In genomic region chr14:44979887-44980286, GRCm38 (mm10) we compare ENCODE assay signal across 9 mouse cellular contexts. TPM values are rescaled to one million over a fixed set of nuclear protein-coding genes. Genes with fewer than 3 reads are reported as not detected.
DNase-seq lines count a peak whose midpoint lies in the region; ATAC-seq and TF ChIP-seq lines count a peak whose summit lies in the region.
"Had no signal": no experiment of that assay in that cellular context is flagged by ENCODE, and none has a peak within 500 bp of the region (broad histone marks: within the 10 kb centered on the region; RNA-seq: fewer than 3 reads in every experiment).

No protein-coding gene starts in this region.

- DNase-seq in forebrain, postnatal 0 days, result peak; percentile 12
- DNase-seq in lung, embryonic 14.5 days, result peak; percentile 69
- DNase-seq in lung, adult 18-20 months, result no peak
- DNase-seq in adipocyte (ENCODE audit: low spot score), result peak; percentile 48
- peak; percentile 40 to 52 for DNase-seq in monocyte, adult 2 months (ENCODE audit: low read depth in 1 of 2, low spot score in 2 of 2)
- no peak for DNase-seq in frontal cortex, postnatal 25 days (ENCODE audit: low spot score in 2 of 2)
- DNase-seq in spleen, postnatal 36 days (ENCODE audit: low spot score in 2 of 2), result no peak

- no peak overlapping the region for H3K27ac ChIP-seq in forebrain, postnatal 0 days (ENCODE audit: low read depth, low read length)
- H3K27ac ChIP-seq in forebrain, embryonic 13.5 days, result no peak overlapping the region
- no peak overlapping the region for H3K27ac ChIP-seq in lung, embryonic 14.5 days (ENCODE audit: low read depth)
- H3K27ac ChIP-seq: heart, embryonic 15.5 days had no signal

- 48% methylated on average over 3 of the region's 3 CpGs for WGBS in forebrain, postnatal 0 days
- WGBS in forebrain, embryonic 13.5 days, result 46% methylated on average over 3 of the region's 3 CpGs
- WGBS in lung, embryonic 14.5 days, result 23% methylated on average over 3 of the region's 3 CpGs

- no peaks in the 10 kb centered on the region for H3K4me1 ChIP-seq in forebrain, postnatal 0 days (ENCODE audit: insufficient read depth)
- no peaks in the 10 kb centered on the region for H3K4me1 ChIP-seq in forebrain, embryonic 13.5 days
- no peaks in the 10 kb centered on the region for H3K4me1 ChIP-seq in lung, embryonic 14.5 days (ENCODE audit: insufficient read depth)
- H3K4me1 ChIP-seq: heart, embryonic 15.5 days had no signal

- no peak for ATAC-seq in forebrain, postnatal 0 days
- ATAC-seq in forebrain, embryonic 13.5 days, result no peak
- ATAC-seq in lung, embryonic 14.5 days (ENCODE audit: insufficient read depth), result no peak

- no peak overlapping the region for H3K9ac ChIP-seq in forebrain, postnatal 0 days
- H3K9ac ChIP-seq in forebrain, embryonic 13.5 days, result no peak overlapping the region
- H3K9ac ChIP-seq in lung, embryonic 14.5 days, result no peak overlapping the region
- H3K9ac ChIP-seq: heart, embryonic 15.5 days had no signal

- H3K27me3 ChIP-seq in forebrain, postnatal 0 days (ENCODE audit: insufficient read depth, low read length), result no peaks in the 10 kb centered on the region
- 0 out of 2 replicates have a peak, but pooled peaks cover 3% of the 10 kb centered on the region for H3K27me3 ChIP-seq in forebrain, embryonic 13.5 days
- no peaks in the 10 kb centered on the region for H3K27me3 ChIP-seq in lung, embryonic 14.5 days (ENCODE audit: insufficient read depth, low read length)

- no peaks in the 10 kb centered on the region for H3K36me3 ChIP-seq in forebrain, postnatal 0 days (ENCODE audit: insufficient read depth)
- no peaks in the 10 kb centered on the region for H3K36me3 ChIP-seq in forebrain, embryonic 13.5 days (ENCODE audit: poor library complexity, severe bottlenecking)
- no peaks in the 10 kb centered on the region for H3K36me3 ChIP-seq in lung, embryonic 14.5 days (ENCODE audit: insufficient read depth)
- H3K36me3 ChIP-seq: heart, embryonic 15.5 days had no signal

- no peaks in the 10 kb centered on the region for H3K9me3 ChIP-seq in forebrain, postnatal 0 days (ENCODE audit: low read length)
- H3K9me3 ChIP-seq in forebrain, embryonic 13.5 days (replicated peaks), result no peaks in the 10 kb centered on the region
- no peaks in the 10 kb centered on the region for H3K9me3 ChIP-seq in lung, embryonic 14.5 days (ENCODE audit: low read depth, low read length)
- H3K9me3 ChIP-seq: heart, embryonic 15.5 days had no signal

- no peak overlapping the region for H3K4me3 ChIP-seq in forebrain, postnatal 0 days (ENCODE audit: low read depth, low read length)
- no peak overlapping the region for H3K4me3 ChIP-seq in forebrain, embryonic 13.5 days
- H3K4me3 ChIP-seq in lung, embryonic 14.5 days (ENCODE audit: low read depth, low read length), result no peak overlapping the region
- H3K4me3 ChIP-seq: heart, embryonic 15.5 days had no signal

- no peak overlapping the region for H3K4me2 ChIP-seq in forebrain, postnatal 0 days (ENCODE audit: low read depth)
- H3K4me2 ChIP-seq in forebrain, embryonic 13.5 days, result no peak overlapping the region
- no peak overlapping the region for H3K4me2 ChIP-seq in lung, embryonic 14.5 days
- H3K4me2 ChIP-seq: heart, embryonic 15.5 days had no signal

- TF ChIP-seq CTCF in forebrain, postnatal 0 days (IDR thresholded peaks at IDR 0.05; ENCODE audit: low read depth), result peak; percentile 49
- TF ChIP-seq CTCF in lung, embryonic 14.5 days (IDR thresholded peaks at IDR 0.05; ENCODE audit: low read depth), result peak; percentile 54

RNA-seq across cellular contexts. Expression of gene Ptger2, which starts 8.1 kb away (rescaled TPM):
- total RNA-seq in forebrain, postnatal 0 days (2014; rRNA removed), result 0.38 and 1.2 TPM in 2 replicates
- 0.26 and 0.46 TPM in 2 replicates for polyA plus RNA-seq in forebrain, postnatal 0 days (2015; fragmentation: Nextera tagmentation; extraction: Ambion mirVana)
- polyA plus RNA-seq in forebrain, embryonic 13.5 days (2015; fragmentation: Nextera tagmentation; extraction: Ambion mirVana), result 0.05 and 0.25 TPM in 2 replicates
- polyA plus RNA-seq in lung, embryonic 14.5 days (2014; fragmentation: Nextera tagmentation; extraction: Ambion mirVana), result 2.8 TPM in 2 replicates

Comparison
In these comparisons a context has a peak if more than half of its experiments do, and no peak if none do; other contexts are left out.
1. DNase-seq: peak in forebrain, postnatal 0 days (single experiment), lung, embryonic 14.5 days (single experiment), adipocyte (single experiment) and monocyte, adult 2 months (2 of 2); none in lung, adult 18-20 months (0 of 2), frontal cortex, postnatal 25 days (0 of 2) and spleen, postnatal 36 days (0 of 2).